Mouse (Mus musculus) midbrain, embryonic 14.5 days (tissue): ENCODE results near the gene Dph3. TPM values are rescaled to one million over a fixed set of nuclear protein-coding genes. Genes with fewer than 3 reads are reported as not detected.
"Not testable (repeated sequence)": the region's sequence is repeated elsewhere in the genome, so short reads cannot be mapped to it uniquely, and the experiment has no call there.

Experiments used
- ATAC-seq: fragments of 200-750 bp; cut with Nextera tagmentation; 2 replicates; pipeline ENCODE4 v1.8.0; 2017; ENCODE audit warnings: moderate number of reproducible peaks, moderate library complexity; ENCODE audit not compliant: low FRiP score, low TSS enrichment
- DNase-seq: peaks from one replicate; pipeline ENCODE4 v3.0.0-alpha.2; 2015
- H3K27ac ChIP-seq: fragments of 300-500 bp; sonication (generic); replicated peaks from 2 replicates; pipeline ENCODE4 v1.5.1; 2014; ENCODE audit warnings: mild to moderate bottlenecking, low read depth, low read length, moderate library complexity
- H3K27me3 ChIP-seq: fragments of 300-500 bp; sonication (generic); 2 replicates; pipeline ENCODE4 v1.6.1; 2014; ENCODE audit warnings: low read length, control low read depth, mixed read lengths; ENCODE audit not compliant: control insufficient read depth, insufficient read depth
- H3K36me3 ChIP-seq: fragments of 300-500 bp; sonication (generic); 2 replicates; pipeline ENCODE4 v1.6.1; 2014; ENCODE audit warnings: low read length, control low read depth; ENCODE audit not compliant: control insufficient read depth, insufficient read depth
- H3K4me1 ChIP-seq: fragments of 300-500 bp; sonication (generic); 2 replicates; pipeline ENCODE4 v1.6.1; 2014; ENCODE audit warnings: mild to moderate bottlenecking, antibody characterized with exemption, low read length, control low read depth; ENCODE audit not compliant: control insufficient read depth, insufficient read depth
- H3K4me2 ChIP-seq: fragments of 300-500 bp; sonication (generic); 2 replicates; pipeline ENCODE4 v1.6.1; 2014; ENCODE audit warnings: mild to moderate bottlenecking, low read length, moderate library complexity
- H3K4me3 ChIP-seq: fragments of 300-500 bp; sonication (generic); replicated peaks from 2 replicates; pipeline ENCODE4 v1.5.1; 2014; ENCODE audit warnings: low read depth, low read length
- H3K9ac ChIP-seq: fragments of 300-500 bp; sonication (generic); replicated peaks from 2 replicates; pipeline ENCODE4 v1.6.1; 2014; ENCODE audit warnings: mild to moderate bottlenecking, low read length, moderate library complexity
- H3K9me3 ChIP-seq: fragments of 300-500 bp; sonication (generic); 2 replicates; pipeline ENCODE4 v1.6.1; 2016; ENCODE audit warnings: low read length, control low read depth, mixed read lengths; ENCODE audit not compliant: control insufficient read depth
- WGBS: fragments of 180-500 bp; shearing (Covaris S2); extraction: QIAGEN DNeasy Blood & Tissue Kit; methylation state at CpG from one replicate; pipeline ENCODE4 v1.1.7; 2014; 5-methylcytosine and 5-hydroxymethylcytosine counted together
- polyA plus RNA-seq: library from polyadenylated mRNA; unstranded; fragments of >200 nt; fragmentation: Nextera tagmentation; extraction: Ambion mirVana; gene quantifications from 2 replicates; pipeline ENCODE4 v1.2.1, GENCODE M21; 2014

Dph3 gene
- polyA plus RNA-seq: 81.2 and 93.2 TPM in 2 replicates

DNA sequence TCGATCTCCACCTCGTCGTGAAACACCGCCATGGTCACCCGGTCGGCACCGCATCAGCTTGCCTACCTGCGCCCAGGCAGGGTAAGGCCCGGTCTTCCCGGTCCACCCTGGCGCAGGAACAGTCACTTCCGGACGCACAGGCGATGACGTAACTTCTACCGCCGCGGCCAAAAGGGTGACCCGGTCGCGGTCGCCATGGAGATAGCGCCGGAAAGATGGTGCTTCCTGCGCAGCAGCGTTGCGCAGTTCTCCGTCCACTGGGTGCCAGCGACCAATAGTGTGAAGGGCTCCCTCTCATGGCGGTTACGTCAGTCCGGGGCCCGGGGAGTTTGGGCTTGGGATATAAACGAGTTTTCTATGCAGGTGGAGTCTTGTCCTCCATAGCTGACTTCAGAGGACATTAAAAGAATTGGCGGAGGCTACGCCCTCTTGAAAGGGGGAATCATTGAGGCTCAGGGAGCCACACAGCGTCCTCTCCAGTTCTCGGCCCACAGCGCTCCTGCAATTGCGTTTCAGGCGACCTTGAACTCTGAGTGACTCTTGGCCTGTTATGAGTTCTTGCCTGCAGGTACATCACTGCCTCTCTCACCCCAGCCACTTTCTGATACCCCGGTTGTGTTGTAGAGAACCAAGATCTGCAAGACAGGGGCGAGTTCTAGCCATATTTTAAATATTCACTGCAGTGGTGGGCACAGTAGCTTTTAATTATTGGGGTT, at the start of gene Dph3:
Gene Dph3 (minus strand): TSS at position 244 of the 716 bp plus-strand sequence.
- Histone ChIP-seq H3K4me2 (peak within 1 kb of the TSS; percentile 59), H3K9ac (peak within 1 kb of the TSS; percentile 70), H3K9me3 (no peaks in the 10 kb centered on the region), H3K27ac (peak within 1 kb of the TSS; percentile 84), H3K4me3 (peak within 1 kb of the TSS; percentile 56), H3K27me3 (no peaks in the 10 kb centered on the region), H3K4me1 (peaks cover 17% of the 10 kb centered on the region), H3K36me3 (peaks cover 24% of the 10 kb centered on the region)
- ATAC-seq (peak; percentile 96), DNase-seq (peak; percentile 99)
- under 1% methylated on average over 43 of the region's 43 CpGs for whole genome bisulfite sequencing

DNA sequence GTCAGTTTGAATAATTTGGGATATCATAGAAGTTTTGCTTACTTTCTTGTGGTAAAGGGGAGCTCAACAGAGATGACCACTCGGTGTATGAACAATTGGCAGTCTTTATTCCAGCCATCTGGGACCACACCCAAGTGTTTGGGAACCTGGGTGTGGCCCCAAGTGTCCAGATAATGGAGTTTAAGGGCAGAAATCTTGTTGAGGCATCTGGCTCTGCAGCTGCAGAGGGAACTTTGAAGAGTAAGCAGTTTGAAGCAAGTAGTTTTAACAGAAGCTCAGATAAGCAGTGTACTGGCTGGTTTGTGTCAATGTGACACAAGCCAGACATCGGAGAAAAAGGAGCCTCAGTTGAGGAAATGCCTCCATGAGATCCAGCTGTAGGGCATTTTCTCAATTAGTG, 48.8 kb upstream of the Dph3 start:
- no peak overlapping the region for H3K4me2 ChIP-seq
- WGBS: 72% methylated on average over 2 of the region's 2 CpGs
- H3K4me1 ChIP-seq: no peaks in the 10 kb centered on the region
- no peaks in the 10 kb centered on the region for H3K36me3 ChIP-seq
- no peak for DNase-seq
- no peak overlapping the region for H3K9ac ChIP-seq
- H3K9me3 ChIP-seq: no peaks in the 10 kb centered on the region
- no peak overlapping the region for H3K4me3 ChIP-seq
- H3K27ac ChIP-seq: no peak overlapping the region
- no peaks in the 10 kb centered on the region for H3K27me3 ChIP-seq
- ATAC-seq: no peak

DNA sequence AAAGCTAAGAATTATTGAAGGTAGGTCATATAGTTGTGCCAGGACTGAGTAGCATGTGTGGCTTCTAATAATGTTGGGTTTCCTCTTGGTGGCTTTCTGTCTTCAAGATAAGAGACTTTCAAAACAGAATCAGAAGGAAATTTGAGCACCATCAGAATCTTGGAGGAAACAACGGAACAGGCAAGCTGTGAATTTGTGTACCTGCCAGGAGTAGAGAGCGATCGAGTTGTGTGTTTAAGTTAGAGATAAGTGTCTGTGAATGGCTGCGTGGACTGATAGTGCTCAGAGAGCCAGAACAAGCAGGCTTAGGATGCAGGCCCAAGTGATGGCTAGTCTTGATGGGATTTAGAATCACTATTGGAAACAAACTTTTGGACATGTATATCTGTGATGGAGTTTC, 46.3 kb upstream of the Dph3 start:
- Histone ChIP-seq H3K4me1 (no peaks in the 10 kb centered on the region), H3K4me3 (no peak overlapping the region), H3K36me3 (no peaks in the 10 kb centered on the region), H3K27me3 (no peaks in the 10 kb centered on the region), H3K9me3 (no peaks in the 10 kb centered on the region), H3K9ac (no peak overlapping the region), H3K27ac (no peak overlapping the region), H3K4me2 (no peak overlapping the region)
- DNase-seq: no peak
- no peak for ATAC-seq
- WGBS: 91% methylated on average over 4 of the region's 4 CpGs

DNA sequence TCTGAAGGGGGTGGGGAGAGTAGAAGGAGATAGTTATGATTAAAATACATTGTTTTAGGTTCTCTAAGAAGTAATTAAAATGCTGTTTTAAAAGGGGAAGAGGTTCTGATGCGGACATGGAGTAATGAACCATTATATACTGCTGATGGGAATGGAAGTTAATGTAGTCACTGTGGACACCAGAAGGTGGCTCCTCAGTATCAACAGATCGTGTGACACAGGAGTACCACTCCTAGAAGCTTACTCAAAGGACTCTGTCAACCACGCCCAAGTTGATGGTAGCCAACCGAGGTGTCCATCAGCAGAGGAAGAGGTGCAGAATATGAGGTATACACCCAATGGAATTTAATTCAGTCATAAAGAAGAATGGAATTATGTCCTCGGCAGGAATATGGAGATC, 42.9 kb upstream of the Dph3 start:
- no peak overlapping the region for H3K27ac ChIP-seq
- ATAC-seq (no peak), DNase-seq (no peak)
- no peak overlapping the region for H3K4me2 ChIP-seq
- no peaks in the 10 kb centered on the region for H3K9me3 ChIP-seq
- no peaks in the 10 kb centered on the region for H3K27me3 ChIP-seq
- H3K4me3 ChIP-seq: no peak overlapping the region
- H3K36me3 ChIP-seq: no peaks in the 10 kb centered on the region
- H3K9ac ChIP-seq: no peak overlapping the region
- no peaks in the 10 kb centered on the region for H3K4me1 ChIP-seq
- 83% methylated on average over 5 of the region's 5 CpGs for WGBS

DNA sequence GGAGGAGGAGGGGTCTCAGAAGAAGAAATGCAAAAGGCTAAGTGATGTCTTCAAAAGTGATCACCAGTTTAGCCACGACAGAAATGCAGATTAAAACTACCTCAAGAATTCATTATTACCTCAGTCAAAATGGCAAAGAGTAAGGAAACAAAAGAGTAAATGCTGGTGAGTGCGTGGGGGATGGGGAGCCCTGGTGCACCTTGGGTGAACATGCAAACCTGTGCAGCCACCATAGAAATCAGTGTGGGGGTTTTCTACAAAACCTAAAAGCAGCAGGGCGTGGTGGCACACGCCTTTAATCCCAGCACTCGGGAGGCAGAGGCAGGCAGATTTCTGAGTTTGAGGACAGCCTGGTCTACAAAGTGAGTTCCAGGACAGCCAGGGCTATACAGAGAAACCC, 39.7 kb upstream of the Dph3 start:
- H3K27ac ChIP-seq, H3K36me3 ChIP-seq, H3K9me3 ChIP-seq, H3K9ac ChIP-seq, H3K4me3 ChIP-seq, H3K27me3 ChIP-seq, H3K4me2 ChIP-seq, H3K4me1 ChIP-seq, DNase-seq, ATAC-seq: not testable (repeated sequence)
- 81% methylated on average over 5 of the region's 5 CpGs for WGBS

DNA sequence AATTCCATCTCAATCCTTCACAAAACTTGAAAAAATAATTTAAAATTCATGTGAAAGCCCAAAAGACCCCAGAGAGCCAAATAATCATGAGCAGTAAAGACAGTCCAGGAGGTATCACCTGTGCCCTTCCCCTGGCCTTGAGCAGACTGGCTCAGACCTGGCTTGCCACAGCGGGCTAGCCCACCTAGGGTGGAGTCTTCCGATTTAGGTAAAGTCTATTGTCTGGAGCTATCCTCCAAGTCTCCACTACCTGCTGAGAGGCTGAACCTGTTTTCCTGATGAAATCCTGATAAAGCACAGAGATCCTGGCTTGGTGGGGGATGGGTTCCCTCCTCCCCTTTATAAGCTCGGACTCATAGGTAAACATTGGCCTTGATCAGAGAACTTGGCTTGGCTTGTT, 38.7 kb upstream of the Dph3 start:
- DNase-seq (no peak), ATAC-seq (no peak)
- no peaks in the 10 kb centered on the region for H3K27me3 ChIP-seq
- no peak overlapping the region for H3K9ac ChIP-seq
- H3K9me3 ChIP-seq: no peaks in the 10 kb centered on the region
- WGBS: 65% methylated on average over 3 of the region's 3 CpGs
- no peak overlapping the region for H3K4me2 ChIP-seq
- no peaks in the 10 kb centered on the region for H3K36me3 ChIP-seq
- no peak overlapping the region for H3K27ac ChIP-seq
- H3K4me3 ChIP-seq: no peak overlapping the region
- no peaks in the 10 kb centered on the region for H3K4me1 ChIP-seq

DNA sequence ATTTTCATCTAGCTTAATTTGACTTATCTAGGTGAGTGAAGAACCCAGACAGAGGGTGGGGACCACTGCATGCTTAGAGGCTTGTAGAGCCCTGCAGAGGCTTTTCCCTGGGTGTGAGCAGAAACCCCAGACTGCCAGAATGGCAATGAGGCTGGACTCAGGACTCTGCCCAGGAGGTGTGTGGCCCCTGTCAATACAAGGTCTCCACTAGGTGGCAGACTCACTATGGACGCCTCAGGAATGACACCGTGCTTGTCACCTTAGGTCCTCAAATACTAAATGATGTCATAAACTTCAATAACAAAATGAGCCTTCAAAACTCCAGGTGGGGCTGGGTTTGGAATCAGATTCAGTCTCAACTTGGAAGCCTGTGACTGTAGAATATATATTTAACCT, 36.4 kb upstream of the Dph3 start:
- Histone ChIP-seq H3K4me3 (no peak overlapping the region), H3K36me3 (no peaks in the 10 kb centered on the region), H3K27ac (no peak overlapping the region), H3K9ac (no peak overlapping the region), H3K27me3 (no peaks in the 10 kb centered on the region), H3K4me2 (no peak overlapping the region), H3K9me3 (no peaks in the 10 kb centered on the region), H3K4me1 (no peaks in the 10 kb centered on the region)
- ATAC-seq (no peak), DNase-seq (peak; percentile 3)
- 45% methylated on average over 2 of the region's 2 CpGs for WGBS

DNA sequence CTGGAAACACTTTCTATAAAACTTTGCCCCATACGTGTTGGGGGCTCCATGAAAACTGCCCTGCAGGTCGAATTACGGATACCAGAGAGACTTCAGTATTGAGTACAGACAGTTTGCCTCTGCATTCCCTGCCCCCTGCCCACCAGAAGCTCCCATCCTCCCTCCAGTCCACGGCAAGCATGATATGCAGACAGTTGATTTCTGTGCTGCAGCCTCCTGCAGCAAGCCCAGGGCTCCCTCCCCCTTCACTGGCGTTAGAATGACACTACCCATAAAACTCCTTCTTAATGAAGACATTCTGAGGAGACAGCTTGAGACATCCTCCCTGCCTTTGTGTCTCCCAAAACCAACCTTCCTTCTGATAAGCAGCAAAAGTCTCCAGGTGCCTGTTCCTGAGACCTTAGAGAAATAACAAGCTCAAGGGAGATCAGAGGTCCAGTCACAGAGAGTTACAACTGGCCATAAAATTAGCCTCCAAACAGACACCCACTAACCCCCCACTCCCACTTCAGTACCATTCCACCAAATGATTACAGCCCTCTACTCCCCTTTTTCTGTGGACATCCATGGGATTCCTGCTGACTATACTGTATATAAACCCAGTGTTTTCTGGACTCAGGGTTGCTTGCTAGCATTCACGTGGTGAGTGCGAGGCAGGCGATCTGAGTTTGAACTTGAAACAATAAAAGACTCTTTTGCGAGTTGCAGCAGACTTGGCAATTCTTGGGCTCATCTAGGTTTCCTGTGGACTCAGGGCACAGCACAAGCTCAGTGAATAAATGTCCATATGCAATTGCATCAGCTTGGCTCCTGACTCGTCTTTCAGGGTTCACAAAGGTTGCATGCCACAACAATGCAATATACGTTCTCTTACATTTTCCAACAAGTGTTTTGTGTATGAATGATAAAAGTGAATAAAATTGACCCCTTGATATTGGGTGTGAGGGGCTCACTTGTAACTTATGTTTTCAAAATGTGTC, 35.7 kb upstream of the Dph3 start:
- H3K9me3 ChIP-seq: no peaks in the 10 kb centered on the region
- H3K27ac ChIP-seq: no peak overlapping the region
- no peak overlapping the region for H3K9ac ChIP-seq
- H3K4me1 ChIP-seq: no peaks in the 10 kb centered on the region
- no peak for ATAC-seq
- no peak for DNase-seq
- H3K36me3 ChIP-seq: no peaks in the 10 kb centered on the region
- H3K27me3 ChIP-seq: no peaks in the 10 kb centered on the region
- 74% methylated on average over 11 of the region's 11 CpGs for WGBS
- H3K4me3 ChIP-seq: no peak overlapping the region
- no peak overlapping the region for H3K4me2 ChIP-seq
